Mouse (Mus musculus): ENCODE results near the gene Tmem43. TPM values are rescaled to one million over a fixed set of nuclear protein-coding genes. Genes with fewer than 3 reads are reported as not detected.

Gene Tmem43
- polyA plus RNA-seq (2015; fragmentation: Illumina TruSeq; extraction: RNeasy Lipid Tissue Mini Kit (QIAGEN cat#74804); ENCODE audit: low read depth, low replicate concordance): 29.8 TPM

GRCm38 (mm10) chr6:91472868-91473804 lies at the start of gene Tmem43, which contains the start of gene Chchd4:
TSS of gene Tmem43 (plus strand) at chr6:91473703.
TSS of gene Chchd4 (minus strand) at chr6:91473546.

GRCm38 (mm10) chr6:91515545-91516449 lies 42.3 kb downstream of the Tmem43 start, which contains the start of the genes Xpc and Lsm3:
TSS of gene Xpc (minus strand) at chr6:91515888.
TSS of gene Lsm3 (plus strand) at chr6:91515928.

Other genes starting within 250 kb of the Tmem43 start
- 8.5 TPM for gene Wnt7a, start 62.3 kb upstream of the Tmem43 start, polyA plus RNA-seq (2015; fragmentation: Illumina TruSeq; extraction: RNeasy Lipid Tissue Mini Kit (QIAGEN cat#74804); ENCODE audit: low read depth, low replicate concordance)
- gene Chchd4, start 157 bp upstream of the Tmem43 start, polyA plus RNA-seq (2015; fragmentation: Illumina TruSeq; extraction: RNeasy Lipid Tissue Mini Kit (QIAGEN cat#74804); ENCODE audit: low read depth, low replicate concordance): 26.8 TPM
- gene Xpc, start 42.2 kb downstream of the Tmem43 start, polyA plus RNA-seq (2015; fragmentation: Illumina TruSeq; extraction: RNeasy Lipid Tissue Mini Kit (QIAGEN cat#74804); ENCODE audit: low read depth, low replicate concordance): 10.3 TPM
- gene Lsm3, start 42.2 kb downstream of the Tmem43 start, polyA plus RNA-seq (2015; fragmentation: Illumina TruSeq; extraction: RNeasy Lipid Tissue Mini Kit (QIAGEN cat#74804); ENCODE audit: low read depth, low replicate concordance): 66.5 TPM
- 66.0 TPM for gene Slc6a6, start 210.3 kb downstream of the Tmem43 start, polyA plus RNA-seq (2015; fragmentation: Illumina TruSeq; extraction: RNeasy Lipid Tissue Mini Kit (QIAGEN cat#74804); ENCODE audit: low read depth, low replicate concordance)

Data from brain, adult 10 weeks (tissue).